Mouse (Mus musculus): ENCODE measurements at regions not wholly inside any gene's neighbourhood (a gene's known extent, or its start where the extent isn't known, plus 50 kb on each side); places are given as distances from the start of the nearest gene placed in this dataset.

DNA sequence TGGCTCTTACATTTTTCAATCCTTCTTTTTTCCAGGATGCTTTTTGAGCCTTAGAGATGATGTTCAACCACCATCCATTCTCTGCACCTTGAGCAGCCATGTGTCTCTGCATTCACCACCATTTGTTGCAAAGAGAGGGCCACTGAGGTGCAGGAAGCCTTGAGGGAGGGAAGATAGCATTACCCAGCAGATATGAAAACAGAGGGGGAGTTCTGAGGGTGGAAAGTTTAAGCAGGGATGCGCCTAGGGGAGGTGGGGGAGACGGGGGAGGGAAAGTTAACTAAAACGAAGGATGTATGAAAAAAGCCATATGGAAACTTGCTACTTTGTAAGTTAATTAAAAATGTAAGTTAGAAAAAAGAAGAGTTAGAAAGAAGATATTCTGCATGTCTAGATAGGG lies 142.1 kb downstream of the Sec61b start:
- no peaks in the 10 kb centered on the region for H3K9me3 ChIP-seq (replicated peaks; ENCODE audit: low read length)
- DNase-seq (ENCODE audit: low spot score) (no peak), ATAC-seq (replicated peaks; ENCODE audit: low FRiP score, low read depth) (no peak)
- H3K27ac ChIP-seq: no peak overlapping the region
- TF ChIP-seq CTCF (IDR thresholded peaks at IDR 0.05; ENCODE audit: low read depth): no peak
- 45% methylated on average over 3 of the region's 3 CpGs for WGBS
- H3K4me1 ChIP-seq (replicated peaks; ENCODE audit: insufficient read depth, low read length): no peaks in the 10 kb centered on the region
- H3K36me3 ChIP-seq (ENCODE audit: insufficient read depth, low read length): no peaks in the 10 kb centered on the region
- no peak overlapping the region for H3K9ac ChIP-seq (ENCODE audit: low read depth, low read length)
- no peaks in the 10 kb centered on the region for H3K27me3 ChIP-seq (ENCODE audit: insufficient read depth, low read length)
- no peak overlapping the region for H3K4me3 ChIP-seq (replicated peaks; ENCODE audit: low read depth, low read length)
- no peak overlapping the region for H3K4me2 ChIP-seq (ENCODE audit: low read length)

DNA sequence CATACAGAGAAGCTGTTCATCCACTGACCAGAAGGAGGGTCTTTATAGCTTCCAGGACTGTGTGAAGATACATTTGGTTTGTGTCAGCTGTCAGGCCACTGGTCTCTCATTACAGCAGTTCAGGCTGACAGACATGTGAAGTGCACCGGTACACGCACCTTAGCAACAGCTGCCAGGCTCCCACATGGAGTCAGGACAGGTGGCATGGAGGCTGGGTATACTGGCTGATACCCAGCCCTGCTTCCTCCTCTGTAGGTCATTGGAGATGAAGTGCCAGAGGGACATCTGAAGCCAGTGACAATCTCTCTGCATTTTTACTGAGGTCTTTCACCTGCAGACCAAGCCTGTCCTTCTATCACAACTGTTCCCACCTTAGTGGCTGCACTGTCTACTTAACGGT lies 146.2 kb downstream of the Sec61b start:
- no peaks in the 10 kb centered on the region for H3K27me3 ChIP-seq (ENCODE audit: insufficient read depth, low read length)
- DNase-seq (ENCODE audit: low spot score): no peak
- no peak for TF ChIP-seq CTCF (IDR thresholded peaks at IDR 0.05; ENCODE audit: low read depth)
- 68% methylated on average over 3 of the region's 3 CpGs for WGBS
- H3K4me1 ChIP-seq (replicated peaks; ENCODE audit: insufficient read depth, low read length): no peaks in the 10 kb centered on the region
- no peak for ATAC-seq (replicated peaks; ENCODE audit: low FRiP score, low read depth)
- no peak overlapping the region for H3K4me2 ChIP-seq (ENCODE audit: low read length)
- no peak overlapping the region for H3K27ac ChIP-seq
- H3K36me3 ChIP-seq (ENCODE audit: insufficient read depth, low read length): no peaks in the 10 kb centered on the region
- H3K9ac ChIP-seq (ENCODE audit: low read depth, low read length): no peak overlapping the region
- H3K4me3 ChIP-seq (replicated peaks; ENCODE audit: low read depth, low read length): no peak overlapping the region
- no peaks in the 10 kb centered on the region for H3K9me3 ChIP-seq (replicated peaks; ENCODE audit: low read length)

DNA sequence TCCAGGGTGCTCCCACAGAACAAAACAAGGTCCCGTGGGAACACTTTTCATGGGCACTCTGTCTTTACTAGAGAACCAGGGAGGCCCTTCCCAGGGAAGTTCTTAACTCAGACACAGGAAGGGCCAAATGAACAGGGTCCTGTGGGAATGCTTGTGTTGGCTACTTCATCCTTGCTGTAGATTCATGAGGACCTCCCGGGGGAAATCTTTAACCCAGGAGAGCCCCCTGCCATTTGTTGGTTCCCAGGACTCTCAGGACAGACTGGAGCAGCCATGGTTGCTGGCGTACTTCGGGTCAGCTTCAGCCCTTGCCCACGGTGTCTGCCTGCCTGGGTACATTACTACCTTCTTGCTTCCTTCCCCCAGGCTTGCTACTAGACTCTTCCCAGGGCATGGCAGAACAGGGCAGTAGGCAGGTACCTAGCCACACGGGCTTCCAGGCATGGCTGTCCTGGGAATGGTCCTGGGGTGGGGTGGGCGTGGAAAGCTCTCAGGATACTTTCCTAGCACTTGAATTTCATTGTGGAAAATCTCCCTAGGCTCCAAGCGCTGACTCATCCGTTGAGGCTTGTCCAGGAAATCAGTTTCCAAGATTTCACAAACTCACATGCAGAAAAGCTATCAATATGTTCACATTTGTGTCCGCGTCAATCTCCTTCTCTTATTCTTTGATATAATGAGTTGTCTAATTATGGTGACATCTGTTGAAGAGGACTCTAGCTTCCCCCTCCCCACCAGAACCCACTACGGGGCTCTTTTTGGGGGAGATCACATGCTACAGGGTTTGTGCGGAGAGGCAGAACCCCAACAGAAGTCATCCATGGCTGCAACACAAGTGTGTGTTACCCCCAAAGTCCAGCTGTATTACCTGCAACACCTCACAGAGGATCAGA lies 148.6 kb downstream of the Sec61b start:
- WGBS: 86% methylated on average over 13 of the region's 13 CpGs
- Histone ChIP-seq H3K36me3 (ENCODE audit: insufficient read depth, low read length) (no peaks in the 10 kb centered on the region), H3K9ac (ENCODE audit: low read depth, low read length) (no peak overlapping the region), H3K4me1 (replicated peaks; ENCODE audit: insufficient read depth, low read length) (no peaks in the 10 kb centered on the region), H3K4me3 (replicated peaks; ENCODE audit: low read depth, low read length) (no peak overlapping the region), H3K9me3 (replicated peaks; ENCODE audit: low read length) (no peaks in the 10 kb centered on the region), H3K27ac (no peak overlapping the region), H3K4me2 (ENCODE audit: low read length) (no peak overlapping the region), H3K27me3 (ENCODE audit: insufficient read depth, low read length) (no peaks in the 10 kb centered on the region)
- no peak for ATAC-seq (replicated peaks; ENCODE audit: low FRiP score, low read depth)
- no peak for TF ChIP-seq CTCF (IDR thresholded peaks at IDR 0.05; ENCODE audit: low read depth)
- no peak for DNase-seq (ENCODE audit: low spot score)

DNA sequence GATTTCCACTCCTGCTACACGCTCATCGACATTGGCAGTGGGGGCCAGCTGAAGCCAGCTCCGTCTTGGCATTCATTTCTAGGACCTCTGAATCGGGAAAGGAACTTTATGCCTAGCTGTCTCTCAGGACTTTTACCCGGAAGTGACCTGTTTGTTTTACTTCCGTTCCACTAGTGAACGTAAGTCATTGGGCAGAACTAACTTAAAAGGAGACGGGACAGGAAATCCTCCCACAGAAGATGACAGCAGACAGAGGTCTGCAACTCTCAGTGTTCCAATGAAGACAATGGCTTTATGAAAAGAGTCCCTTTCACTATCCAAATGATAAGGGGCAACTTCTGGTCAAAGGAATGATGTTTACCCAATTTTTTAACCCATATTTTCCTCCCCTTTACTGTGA lies 155.5 kb downstream of the Sec61b start:
- DNase-seq (ENCODE audit: low spot score) (peak; percentile 27), ATAC-seq (replicated peaks; ENCODE audit: low FRiP score, low read depth) (no peak)
- no peaks in the 10 kb centered on the region for H3K27me3 ChIP-seq (ENCODE audit: insufficient read depth, low read length)
- H3K9ac ChIP-seq (ENCODE audit: low read depth, low read length): no peak overlapping the region
- no peak overlapping the region for H3K27ac ChIP-seq
- WGBS: 35% methylated on average over 8 of the region's 8 CpGs
- TF ChIP-seq CTCF (IDR thresholded peaks at IDR 0.05; ENCODE audit: low read depth): no peak
- H3K4me1 ChIP-seq (replicated peaks; ENCODE audit: insufficient read depth, low read length): no peaks in the 10 kb centered on the region
- no peaks in the 10 kb centered on the region for H3K9me3 ChIP-seq (replicated peaks; ENCODE audit: low read length)
- H3K4me3 ChIP-seq (replicated peaks; ENCODE audit: low read depth, low read length): no peak overlapping the region
- H3K36me3 ChIP-seq (ENCODE audit: insufficient read depth, low read length): no peaks in the 10 kb centered on the region
- no peak overlapping the region for H3K4me2 ChIP-seq (ENCODE audit: low read length)

DNA sequence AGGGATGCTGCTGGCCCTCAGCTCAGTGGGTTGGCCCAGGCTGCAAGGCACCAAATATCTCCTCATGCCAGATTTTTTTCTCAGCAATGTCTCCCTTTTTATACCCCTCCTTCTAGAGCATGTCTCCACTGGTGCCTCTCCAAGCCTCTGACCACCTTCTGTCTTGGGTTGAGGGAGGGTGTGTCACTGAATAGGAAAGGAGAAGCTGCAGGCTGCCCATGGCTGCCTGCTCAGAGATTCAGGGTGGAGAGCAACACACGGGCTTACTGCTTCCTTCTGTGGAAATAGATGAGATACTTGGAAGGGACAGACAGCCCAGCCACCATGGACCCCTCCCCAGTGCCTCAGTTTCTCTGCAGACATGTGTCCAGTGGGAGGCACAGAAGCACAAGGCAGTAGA lies 156.0 kb downstream of the Sec61b start:
- ATAC-seq (replicated peaks; ENCODE audit: low FRiP score, low read depth): no peak
- 67% methylated on average over 1 of the region's 1 CpGs for WGBS
- no peaks in the 10 kb centered on the region for H3K27me3 ChIP-seq (ENCODE audit: insufficient read depth, low read length)
- H3K9me3 ChIP-seq (replicated peaks; ENCODE audit: low read length): no peaks in the 10 kb centered on the region
- no peak for TF ChIP-seq CTCF (IDR thresholded peaks at IDR 0.05; ENCODE audit: low read depth)
- DNase-seq (ENCODE audit: low spot score): no peak
- no peaks in the 10 kb centered on the region for H3K36me3 ChIP-seq (ENCODE audit: insufficient read depth, low read length)
- no peak overlapping the region for H3K27ac ChIP-seq
- H3K9ac ChIP-seq (ENCODE audit: low read depth, low read length): no peak overlapping the region
- H3K4me3 ChIP-seq (replicated peaks; ENCODE audit: low read depth, low read length): no peak overlapping the region
- H3K4me2 ChIP-seq (ENCODE audit: low read length): no peak overlapping the region
- no peaks in the 10 kb centered on the region for H3K4me1 ChIP-seq (replicated peaks; ENCODE audit: insufficient read depth, low read length)

DNA sequence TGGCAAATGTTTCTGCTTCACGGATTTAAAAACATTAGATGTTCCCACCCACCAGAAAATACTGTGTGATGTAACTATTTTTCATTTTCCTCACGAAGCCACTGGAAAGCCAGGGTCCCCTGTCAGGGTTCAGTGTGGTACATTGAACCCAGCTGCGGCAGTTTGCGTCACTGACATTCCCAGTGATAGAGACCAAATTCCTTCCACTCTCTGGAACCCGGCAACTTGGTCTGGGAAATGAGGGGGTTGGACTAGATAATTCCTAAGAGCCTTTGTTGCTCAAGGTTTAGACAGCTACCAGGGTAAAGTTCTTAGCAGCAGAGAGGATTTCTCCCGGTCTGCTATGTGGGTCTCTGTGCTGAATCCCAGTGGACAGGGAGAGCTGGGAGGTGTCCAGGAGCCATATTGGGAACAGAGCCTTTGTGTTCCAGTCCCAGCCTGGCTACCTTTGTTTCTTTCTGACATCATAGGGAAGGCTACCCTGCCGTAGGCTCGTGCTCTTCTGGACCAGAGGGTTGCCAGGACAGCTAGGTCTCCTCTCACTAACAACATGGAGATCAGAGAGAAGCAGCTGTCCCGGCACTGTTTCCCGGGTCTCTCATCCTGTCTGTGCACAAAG lies 164.5 kb downstream of the Sec61b start:
- no peak overlapping the region for H3K9ac ChIP-seq (ENCODE audit: low read depth, low read length)
- WGBS: 70% methylated on average over 10 of the region's 10 CpGs
- TF ChIP-seq CTCF (IDR thresholded peaks at IDR 0.05; ENCODE audit: low read depth): no peak
- H3K4me3 ChIP-seq (replicated peaks; ENCODE audit: low read depth, low read length): no peak overlapping the region
- no peaks in the 10 kb centered on the region for H3K36me3 ChIP-seq (ENCODE audit: insufficient read depth, low read length)
- no peaks in the 10 kb centered on the region for H3K4me1 ChIP-seq (replicated peaks; ENCODE audit: insufficient read depth, low read length)
- no peaks in the 10 kb centered on the region for H3K27me3 ChIP-seq (ENCODE audit: insufficient read depth, low read length)
- no peaks in the 10 kb centered on the region for H3K9me3 ChIP-seq (replicated peaks; ENCODE audit: low read length)
- H3K27ac ChIP-seq: no peak overlapping the region
- no peak for ATAC-seq (replicated peaks; ENCODE audit: low FRiP score, low read depth)
- H3K4me2 ChIP-seq (ENCODE audit: low read length): no peak overlapping the region
- no peak for DNase-seq (ENCODE audit: low spot score)

Data from kidney, postnatal 0 days (tissue).